Mouse (Mus musculus) gastrocnemius, adult 8-10 months (tissue): ENCODE measurements around the gene Gstm5. TPM values are rescaled to one million over a fixed set of nuclear protein-coding genes. Genes with fewer than 3 reads are reported as not detected.
"Not testable (repeated sequence)": the region's sequence is repeated elsewhere in the genome, so short reads cannot be mapped to it uniquely, and the experiment has no call there.

Experiments
- DNase-seq, 2 experiments: peaks; one replicate each; pipeline ENCODE4 v3.0.0; 2022; ENCODE audit warnings: low spot score in 2 of 2
- total RNA-seq, 4 experiments: library from RNA; stranded (reverse); gene quantifications; 2 replicates each; pipeline ENCODE4 v1.2.4; 2022

The Gstm5 gene
- total RNA-seq, 4 experiments from 2014 or later = 86.8 to 93.3 (median 88.1) TPM

DNA sequence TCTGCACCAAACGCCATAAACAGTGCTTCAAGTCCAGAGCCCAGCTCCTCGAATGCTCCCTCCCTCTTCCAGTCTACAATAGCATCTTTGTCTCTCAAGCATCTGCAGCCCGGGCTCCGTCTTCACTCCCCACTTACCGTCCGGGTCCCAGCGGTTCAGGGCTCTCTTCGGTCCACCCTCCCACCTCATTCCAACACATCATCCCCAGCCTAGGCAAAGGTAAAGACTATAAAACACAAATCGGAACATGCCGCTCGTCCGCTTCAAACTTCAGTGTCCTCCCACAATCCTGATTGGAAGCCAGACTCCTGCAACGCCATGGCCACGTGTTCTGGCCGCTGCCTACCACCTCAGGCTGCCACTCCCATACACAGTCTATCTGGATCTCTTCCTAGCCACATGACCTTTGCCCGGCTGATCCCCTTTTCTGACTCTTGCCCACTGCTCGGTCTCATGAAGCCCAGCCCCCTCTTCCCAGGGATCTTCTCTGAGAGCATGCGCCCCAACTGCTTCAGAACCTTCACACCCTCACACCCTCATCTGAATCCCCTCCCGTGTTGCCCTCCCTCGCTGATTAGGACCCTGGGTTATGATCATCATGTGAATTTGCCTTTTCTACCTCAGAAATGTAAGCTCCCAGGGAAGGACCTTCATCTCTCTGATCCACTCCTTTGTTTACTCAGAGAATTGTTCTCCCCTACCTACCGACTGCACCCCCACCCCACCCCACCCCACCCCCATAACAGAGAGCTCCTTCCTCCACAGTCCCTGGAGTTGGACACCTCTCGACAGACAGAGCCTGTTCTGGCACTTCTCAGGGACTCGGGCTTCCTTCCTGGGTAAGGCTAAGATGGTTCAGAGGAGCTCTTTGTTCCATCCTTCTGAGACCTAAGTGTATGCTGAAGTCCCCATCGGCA, 22.0 kb upstream of the Gstm5 start:
- DNase-seq = no peak

DNA sequence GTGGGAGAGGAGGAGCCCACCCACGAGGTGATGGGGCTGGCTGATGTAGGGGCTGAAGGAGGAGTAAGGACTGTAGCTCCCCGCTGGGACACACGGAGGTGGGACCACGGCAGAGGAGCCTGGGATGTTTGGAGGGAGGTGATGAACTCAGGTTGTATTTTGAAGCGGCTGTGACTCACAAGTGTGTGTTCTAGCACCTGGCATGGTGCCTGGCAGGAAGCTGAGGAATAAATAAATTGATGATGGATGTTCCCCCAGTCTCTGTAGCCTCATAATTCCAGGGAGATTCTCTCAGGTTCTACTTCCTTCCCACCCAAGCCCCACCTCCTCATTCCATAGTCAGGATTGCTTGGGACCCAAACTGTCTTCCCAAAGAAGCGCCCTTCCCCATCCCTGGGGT, 20.4 kb upstream of the Gstm5 start:
- DNase-seq = no peak

- DNase-seq = no peak
These were observed 18.6 kb upstream of the Gstm5 start, which contains the start of gene Eps8l3 for GRCm38 (mm10) chr3:107877005-107877404. TSS of gene Eps8l3 (plus strand) at chr3:107877229.

GRCm38 (mm10) chr3:107877747-107878736, 17.6 kb upstream of the Gstm5 start:
- no peak for DNase-seq

GRCm38 (mm10) chr3:107887674-107888495, 7.7 kb upstream of the Gstm5 start:
- no peak for DNase-seq

DNA sequence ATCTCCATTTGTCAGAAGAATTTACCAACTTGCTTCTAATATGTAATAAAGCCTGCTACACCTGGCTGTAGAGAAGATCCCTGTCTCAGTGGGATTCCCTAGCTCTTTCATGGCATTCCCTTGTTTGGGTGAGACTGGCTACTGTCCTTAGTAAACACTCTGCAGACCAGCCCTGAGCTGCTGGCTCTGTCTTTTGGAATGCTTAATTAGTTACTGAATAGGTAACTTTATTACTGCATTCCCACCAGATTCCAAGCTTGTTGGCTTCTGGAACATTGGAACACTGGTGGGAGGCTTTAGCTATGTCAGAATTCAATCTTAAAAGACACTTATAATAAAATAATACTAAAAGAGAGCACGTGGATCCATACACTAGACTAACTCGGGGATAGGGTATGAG, 6.4 kb upstream of the Gstm5 start:
- DNase-seq = not testable (repeated sequence)

DNA sequence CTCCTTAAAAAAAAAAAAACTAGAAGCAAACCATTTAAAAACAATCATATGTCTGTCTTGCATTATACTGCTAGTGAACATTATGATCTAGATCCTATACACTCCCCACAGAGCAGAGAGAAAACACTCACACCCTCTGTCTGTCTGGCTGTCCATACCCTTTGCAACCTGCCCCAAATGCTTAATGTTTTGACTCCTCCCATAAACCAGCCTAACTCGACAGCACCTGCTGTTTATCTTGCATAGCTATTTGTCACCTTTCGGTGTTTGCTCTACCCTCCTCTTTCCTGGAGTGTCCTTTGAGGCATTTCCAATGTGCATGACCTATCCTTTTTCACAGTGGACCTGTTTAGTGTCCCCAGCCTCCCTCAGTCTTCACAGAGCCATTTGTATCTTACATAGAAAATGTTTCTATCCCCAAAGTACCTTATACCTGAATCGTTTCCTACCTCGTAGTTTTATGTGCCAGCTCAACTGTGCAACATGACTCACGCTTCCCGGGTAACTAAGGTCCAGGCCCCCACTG, 364 bp upstream of the Gstm5 start:
- no peak for DNase-seq

DNA sequence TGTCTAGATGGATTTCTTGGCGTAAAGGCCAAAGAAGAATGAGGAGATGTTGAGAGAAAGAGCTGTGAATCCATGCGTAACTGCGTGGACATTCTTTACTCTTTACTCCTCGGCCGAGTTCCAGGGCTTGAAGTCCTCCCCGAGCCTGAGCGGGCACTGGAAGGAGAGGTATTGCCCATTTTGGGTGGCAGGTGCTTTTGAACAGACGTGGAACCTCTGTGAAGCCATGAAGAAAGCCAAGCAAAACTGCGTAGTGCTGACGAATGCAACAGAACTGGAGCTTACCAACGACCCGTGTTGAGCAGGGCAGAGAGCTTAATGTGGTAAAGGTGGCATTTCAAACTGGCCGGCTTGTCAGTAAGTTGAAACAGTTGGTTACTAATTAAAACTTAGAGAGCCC, 3.1 kb downstream of the Gstm5 start:
- DNase-seq = no peak

DNA sequence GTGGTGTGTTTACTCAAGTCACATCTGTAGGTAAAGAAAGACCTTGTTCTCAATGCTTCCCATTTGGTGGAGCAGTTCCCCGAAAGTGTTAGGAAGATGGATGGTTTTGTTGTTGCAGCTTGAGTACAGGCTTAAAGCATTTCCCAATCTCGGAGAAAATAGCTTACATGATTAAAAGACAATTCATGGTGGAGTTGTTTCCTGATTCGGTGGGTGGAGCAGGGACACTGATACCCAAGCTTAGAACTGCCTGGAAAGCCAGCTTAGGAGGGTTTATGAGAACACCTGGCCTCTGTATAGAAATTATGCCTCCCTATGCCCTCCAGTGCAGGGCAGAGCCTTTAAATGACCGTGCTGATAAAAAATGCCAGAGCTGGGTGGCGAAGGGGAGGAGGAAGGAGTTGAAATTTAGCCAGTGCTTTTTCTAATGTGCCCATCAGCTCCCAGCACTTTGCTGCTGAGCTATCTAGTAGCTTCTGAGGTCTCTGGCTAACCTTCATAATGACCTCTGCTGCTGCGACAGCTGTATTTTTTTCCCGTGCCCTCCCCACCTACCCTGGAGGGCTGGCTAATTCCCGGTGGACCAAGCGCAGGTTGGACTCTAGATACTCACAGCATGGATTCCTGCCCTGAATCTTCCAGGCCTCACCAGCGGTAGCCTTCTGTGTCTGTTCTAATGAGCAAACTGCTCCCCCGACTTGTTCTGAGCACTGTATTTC, 5.5 kb downstream of the Gstm5 start:
- no peak for DNase-seq

DNA sequence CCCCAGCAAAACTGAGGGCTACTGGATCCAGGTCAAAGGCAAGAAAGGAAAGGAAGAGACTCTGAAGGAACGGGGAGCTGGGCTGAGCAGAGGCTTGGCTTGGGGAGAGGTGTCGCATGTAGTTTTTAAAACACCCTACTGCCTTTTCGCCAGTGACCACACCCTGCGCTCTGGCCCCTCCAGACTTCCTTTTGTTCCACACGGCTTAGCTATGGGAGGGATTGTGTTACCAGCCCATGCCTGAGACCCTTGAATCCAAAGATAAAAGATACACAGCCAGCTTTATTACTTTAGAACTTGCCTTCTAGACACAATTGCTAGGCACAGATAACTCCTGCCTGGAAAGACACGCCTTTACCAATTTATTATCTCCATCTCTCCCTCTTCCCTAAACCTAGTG, 10.3 kb downstream of the Gstm5 start:
- DNase-seq = no peak

DNA sequence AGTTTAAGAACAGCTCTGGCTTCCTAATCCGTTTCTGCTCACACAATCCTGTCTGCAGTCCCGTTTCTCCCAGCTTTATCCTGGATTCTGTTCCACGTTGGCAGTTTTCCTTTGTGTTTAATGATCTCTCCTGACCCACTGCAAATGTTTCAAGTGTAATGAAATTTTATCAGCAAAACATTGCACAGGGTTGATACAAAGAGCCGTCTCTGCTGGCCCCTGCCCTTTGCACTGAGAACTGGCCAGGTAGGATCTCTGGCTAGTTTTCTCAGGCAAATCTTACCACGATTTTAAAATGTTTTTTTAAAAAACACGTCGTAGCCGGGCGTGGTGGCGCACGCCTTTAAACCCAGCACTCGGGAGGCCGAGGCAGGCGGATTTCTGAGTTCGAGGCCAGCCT, 21.1 kb downstream of the Gstm5 start:
- no peak for DNase-seq

DNA sequence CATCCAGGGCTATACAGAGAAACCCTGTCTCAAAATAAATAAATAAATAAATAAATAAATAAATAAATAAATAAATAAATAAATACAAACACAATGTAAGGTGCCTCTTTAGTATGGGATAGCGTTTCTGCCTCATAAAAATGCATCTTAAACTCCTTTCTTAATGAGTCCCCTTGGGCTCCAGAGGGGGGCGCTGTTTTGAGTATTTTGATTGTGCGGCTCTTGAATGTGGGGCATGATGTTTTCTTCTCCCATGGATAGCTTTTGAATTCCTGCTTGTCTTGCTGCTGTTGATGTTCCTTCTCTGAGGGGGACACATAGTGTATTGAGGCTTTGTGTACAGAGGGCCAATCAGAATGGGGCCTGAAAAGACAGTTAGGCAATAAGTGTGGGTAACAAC, 21.5 kb downstream of the Gstm5 start:
- no peak for DNase-seq

- DNase-seq = peak in 1 of 2 experiments; percentile 29
These were observed 22.3 kb downstream of the Gstm5 start for GRCm38 (mm10) chr3:107917783-107918408.

DNA sequence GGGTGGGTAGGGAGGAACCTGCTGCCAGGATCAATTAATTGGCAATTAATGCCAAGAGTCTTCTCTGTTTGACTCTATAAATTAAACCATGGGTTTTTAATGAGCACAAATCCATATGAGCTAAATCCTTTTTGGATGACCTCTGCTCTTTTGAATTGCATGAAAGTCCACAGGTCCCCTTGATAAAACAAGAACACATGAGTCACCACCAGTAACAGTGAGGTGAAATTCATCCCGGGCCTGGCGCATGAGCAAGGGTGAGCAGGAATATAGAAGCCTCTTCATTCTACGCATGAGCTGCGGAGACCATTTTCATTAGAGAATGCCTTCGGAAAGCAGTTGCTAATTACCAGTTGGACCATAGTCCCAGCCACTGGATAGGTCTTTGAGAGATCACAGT, 24.7 kb downstream of the Gstm5 start:
- no peak for DNase-seq

DNA sequence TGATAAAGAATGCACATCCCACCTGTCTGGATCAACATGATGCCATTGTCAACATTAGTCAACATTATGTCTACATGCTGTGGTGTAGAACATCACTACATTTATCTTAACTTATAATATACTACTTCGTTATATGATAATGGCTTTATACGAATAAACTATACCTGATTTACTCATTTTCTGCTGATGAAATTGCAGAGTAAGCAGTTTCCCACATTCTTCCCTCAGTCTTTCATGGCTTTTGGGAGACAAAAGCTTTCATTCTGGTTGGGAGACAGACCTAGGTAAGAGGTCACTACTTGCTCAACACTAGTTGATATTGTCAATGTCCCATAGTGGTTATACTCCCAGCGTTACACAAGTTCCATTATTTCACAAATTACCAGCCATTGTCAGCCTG, 29.7 kb downstream of the Gstm5 start:
- DNase-seq = no peak

DNA sequence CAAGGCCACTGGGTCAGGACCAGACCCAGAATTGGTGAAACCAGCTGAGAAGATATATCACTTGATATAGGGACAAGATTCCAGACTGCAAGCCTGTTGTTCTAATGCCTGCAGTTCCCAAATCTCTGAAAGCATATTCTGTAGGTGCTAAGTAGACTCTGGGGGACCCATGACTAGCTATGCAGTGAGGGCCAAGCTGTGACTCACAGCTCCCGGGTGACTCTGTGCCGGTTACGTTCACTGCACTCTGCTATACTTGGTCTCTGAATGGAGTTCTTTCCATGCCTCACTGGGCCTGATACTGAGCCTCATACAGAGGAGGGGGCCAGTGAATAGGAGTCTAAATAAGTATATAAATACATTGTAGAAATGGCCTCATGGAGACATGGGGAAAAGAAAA, 32.2 kb downstream of the Gstm5 start:
- DNase-seq = no peak

DNA sequence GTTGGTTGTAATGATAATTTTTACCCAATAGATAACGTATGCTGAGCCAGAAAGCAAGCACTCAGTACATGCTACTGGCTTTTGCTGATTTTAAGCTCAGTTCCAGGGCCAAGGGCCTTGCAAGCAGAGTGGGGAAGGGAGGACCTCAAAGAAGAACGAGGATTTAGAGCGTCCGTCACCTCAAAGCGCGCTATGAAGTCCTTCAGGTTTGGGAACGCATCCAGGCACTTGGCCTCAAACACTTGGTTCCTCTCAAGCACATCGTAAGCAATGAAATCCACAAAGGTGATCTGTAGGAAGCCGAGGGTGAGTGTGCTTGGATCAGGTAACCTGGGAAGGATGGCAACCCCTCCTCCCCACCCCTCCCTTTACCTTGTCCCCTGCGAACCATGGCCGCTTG, 33.1 kb downstream of the Gstm5 start:
- DNase-seq = no peak

GRCm38 (mm10) chr3:107929243-107929642, 33.6 kb downstream of the Gstm5 start:
- DNase-seq = no peak

DNA sequence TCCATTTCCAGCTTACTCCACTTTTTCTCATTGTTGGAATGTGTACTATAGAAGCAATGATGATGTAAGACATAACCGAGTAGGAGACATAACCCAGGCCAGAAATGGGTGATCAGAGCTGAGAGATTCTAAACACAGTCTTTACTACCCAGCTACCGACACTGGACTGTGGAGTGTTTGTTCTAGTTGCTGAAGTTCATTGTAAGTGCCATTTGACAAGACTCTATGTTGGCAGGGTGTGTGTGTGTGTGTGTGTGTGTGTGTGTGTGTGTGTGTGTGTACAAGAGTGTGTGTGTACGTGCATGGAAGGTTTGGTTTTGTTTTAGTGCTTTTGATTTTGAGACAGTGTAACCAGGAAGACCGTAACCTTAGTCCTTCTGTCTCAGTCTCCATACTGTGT, 34.1 kb downstream of the Gstm5 start:
- DNase-seq = no peak

DNA sequence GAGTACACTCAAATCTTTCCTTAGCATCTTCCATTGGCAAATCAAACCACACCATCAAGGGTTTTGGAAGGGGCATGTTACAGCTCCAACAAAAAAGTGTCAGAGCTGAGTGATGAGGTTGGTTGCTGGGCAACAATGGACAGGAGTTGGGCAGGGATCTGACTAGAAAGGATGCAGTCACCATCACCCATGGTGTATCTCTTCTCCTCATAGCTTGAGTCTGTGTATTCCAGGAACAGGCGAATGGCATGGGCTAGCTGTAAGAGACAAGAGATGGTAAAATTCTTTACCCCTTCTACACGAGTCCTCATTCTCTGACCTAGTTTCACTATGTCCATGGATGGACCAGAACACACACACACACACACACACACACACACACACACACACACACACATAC, 35.5 kb downstream of the Gstm5 start:
- no peak for DNase-seq
